Mouse (Mus musculus) liver, postnatal 0 days (tissue): ENCODE measurements around the gene Olfr963.

Experiments used
- CTCF ChIP-seq: sonication (generic); IDR thresholded peaks from 2 replicates; pipeline ENCODE4 v1.5.1; 2016; ENCODE audit warnings: antibody characterized with exemption, low read depth
- EP300 ChIP-seq: IDR thresholded peaks from 2 replicates; pipeline ENCODE4 v1.6.1; 2016; ENCODE audit warnings: antibody characterized with exemption, low read depth, mild to moderate bottlenecking

- no peak for TF ChIP-seq EP300
- no peak for TF ChIP-seq CTCF
These were observed 43.2 kb upstream of the Olfr963 start for GRCm38 (mm10) chr9:39623783-39624182.
